Mouse (Mus musculus): ENCODE data around the gene Masp1.

DNA sequence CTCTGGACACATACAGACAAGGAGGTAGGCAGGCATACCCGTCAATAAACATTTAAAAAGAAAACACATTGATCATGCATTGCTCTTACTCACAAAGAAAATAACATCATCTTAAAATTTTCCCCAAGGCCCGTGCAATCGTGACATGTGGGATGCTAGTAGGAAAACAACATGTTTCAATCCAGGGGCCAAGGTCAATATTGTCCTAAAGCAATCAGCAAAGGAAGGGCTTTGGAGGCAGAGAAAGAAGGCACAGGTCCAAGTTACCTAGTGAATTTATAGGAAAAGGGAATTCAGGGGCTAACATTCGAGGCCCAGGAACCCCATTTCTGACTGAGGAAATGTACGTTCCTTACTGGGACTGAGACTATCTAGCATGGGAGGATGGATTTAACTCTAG, 3.4 kb downstream of the Masp1 start:
- TF ChIP-seq MAX (IDR thresholded peaks at IDR 0.05) (no peak), CTCF (IDR thresholded peaks at IDR 0.05; ENCODE audit: control insufficient read depth, insufficient read depth, insufficient read length) (no peak), MYOD1 (IDR thresholded peaks at IDR 0.05; ENCODE audit: control insufficient read depth, insufficient read length, low read depth) (no peak), CEBPB (IDR thresholded peaks at IDR 0.05; ENCODE audit: low read depth) (no peak)

Measured in C2C12 (cell line).